Mouse (Mus musculus) c-Kit-negative CD71-positive TER-119-positive erythroid progenitor cells, embryonic 14.5 days (primary cell): ENCODE measurements around the gene Zfp872.
"Not testable (repeated sequence)": the region's sequence is repeated elsewhere in the genome, so short reads cannot be mapped to it uniquely, and the experiment has no call there.

Source experiments
- DNase-seq: peaks from one replicate; pipeline ENCODE4 v3.0.0-alpha.2; 2013; ENCODE audit warnings: low read depth, low spot score

The Zfp872 gene

GRCm38 (mm10) chr9:22188025-22188611 lies at the start of gene Zfp872:
Gene Zfp872, plus strand, starts transcription at chr9:22188090.
- no peak for DNase-seq

GRCm38 (mm10) chr9:22138480-22138879 lies 49.4 kb upstream of the Zfp872 start:
- DNase-seq, result no peak

- no peak for DNase-seq
Observed at GRCm38 (mm10) chr9:22139746-22140145, 48.1 kb upstream of the Zfp872 start.

GRCm38 (mm10) chr9:22143108-22144037 lies 44.5 kb upstream of the Zfp872 start:
- DNase-seq, result peak; percentile 80

- no peak for DNase-seq
Observed at GRCm38 (mm10) chr9:22144304-22144965, 43.5 kb upstream of the Zfp872 start.

GRCm38 (mm10) chr9:22149426-22150248 lies 38.3 kb upstream of the Zfp872 start:
- DNase-seq, result no peak

GRCm38 (mm10) chr9:22150249-22150693 lies 37.6 kb upstream of the Zfp872 start:
- DNase-seq, result not testable (repeated sequence)

GRCm38 (mm10) chr9:22150946-22151345 lies 36.9 kb upstream of the Zfp872 start:
- DNase-seq, result no peak

GRCm38 (mm10) chr9:22153810-22154209 lies 34.1 kb upstream of the Zfp872 start:
- DNase-seq, result no peak

GRCm38 (mm10) chr9:22155614-22156013 lies 32.3 kb upstream of the Zfp872 start:
- DNase-seq, result no peak

GRCm38 (mm10) chr9:22156497-22157245 lies 31.2 kb upstream of the Zfp872 start, which contains the start of gene Pigyl:
Gene Pigyl, plus strand, starts transcription at chr9:22156846.
- peak; percentile 99 for DNase-seq

GRCm38 (mm10) chr9:22157516-22158265 lies 30.2 kb upstream of the Zfp872 start:
- DNase-seq, result no peak

GRCm38 (mm10) chr9:22161299-22161698 lies 26.6 kb upstream of the Zfp872 start:
- no peak for DNase-seq

- DNase-seq, result no peak
Observed at GRCm38 (mm10) chr9:22162305-22162704, 25.6 kb upstream of the Zfp872 start.

GRCm38 (mm10) chr9:22162912-22163311 lies 25.0 kb upstream of the Zfp872 start:
- DNase-seq, result no peak

GRCm38 (mm10) chr9:22164711-22165668 lies 22.9 kb upstream of the Zfp872 start:
- DNase-seq, result no peak

GRCm38 (mm10) chr9:22165964-22166363 lies 21.9 kb upstream of the Zfp872 start:
- DNase-seq, result no peak

GRCm38 (mm10) chr9:22166686-22167085 lies 21.2 kb upstream of the Zfp872 start:
- no peak for DNase-seq

- DNase-seq, result no peak
Observed at GRCm38 (mm10) chr9:22167751-22168150, 20.1 kb upstream of the Zfp872 start.
